Mouse (Mus musculus) midbrain, embryonic 12.5 days (tissue): ENCODE data around the gene Ndel1. TPM values are rescaled to one million over a fixed set of nuclear protein-coding genes. Genes with fewer than 3 reads are reported as not detected.

ENCODE experiments used
- ATAC-seq: fragments of 200-750 bp; cut with Nextera tagmentation; 2 replicates; pipeline ENCODE4 v1.8.0; 2017; ENCODE audit warnings: low read depth, moderate TSS enrichment, moderate library complexity; ENCODE audit not compliant: low FRiP score
- H3K27ac ChIP-seq: fragments of 300-500 bp; sonication (generic); replicated peaks from 2 replicates; pipeline ENCODE4 v1.5.1; 2016; ENCODE audit warnings: mild to moderate bottlenecking
- H3K27me3 ChIP-seq: fragments of 300-500 bp; sonication (generic); 2 replicates; pipeline ENCODE4 v1.6.1; 2016; ENCODE audit warnings: mild to moderate bottlenecking
- H3K36me3 ChIP-seq: fragments of 300-500 bp; sonication (generic); 2 replicates; pipeline ENCODE4 v1.6.1; 2016
- H3K4me1 ChIP-seq: fragments of 300-500 bp; sonication (generic); 2 replicates; pipeline ENCODE4 v1.6.1; 2016
- H3K4me2 ChIP-seq: fragments of 300-500 bp; sonication (generic); replicated peaks from 2 replicates; pipeline ENCODE4 v1.6.1; 2016; ENCODE audit warnings: mild to moderate bottlenecking, moderate library complexity
- H3K4me3 ChIP-seq: fragments of 300-500 bp; sonication (generic); 2 replicates; pipeline ENCODE4 v1.5.1; 2016; ENCODE audit warnings: mild to moderate bottlenecking
- H3K9ac ChIP-seq: fragments of 300-500 bp; sonication (generic); replicated peaks from 2 replicates; pipeline ENCODE4 v1.6.1; 2016; ENCODE audit warnings: mild to moderate bottlenecking, moderate library complexity
- H3K9me3 ChIP-seq: fragments of 300-500 bp; sonication (generic); 2 replicates; pipeline ENCODE4 v1.6.1; 2016; ENCODE audit warnings: mild to moderate bottlenecking
- WGBS: fragments of 180-500 bp; shearing (Covaris S2); methylation state at CpG from one replicate; pipeline ENCODE4 v1.1.7; 2016; 5-methylcytosine and 5-hydroxymethylcytosine counted together
- polyA plus RNA-seq: library from polyadenylated mRNA; unstranded; fragments of >200 nt; fragmentation: Nextera tagmentation; extraction: Ambion mirVana; gene quantifications from 2 replicates; pipeline ENCODE4 v1.2.1, GENCODE M21; 2016

The Ndel1 gene
- polyA plus RNA-seq, 1 experiment from 2014 or later: 65.3 TPM

DNA sequence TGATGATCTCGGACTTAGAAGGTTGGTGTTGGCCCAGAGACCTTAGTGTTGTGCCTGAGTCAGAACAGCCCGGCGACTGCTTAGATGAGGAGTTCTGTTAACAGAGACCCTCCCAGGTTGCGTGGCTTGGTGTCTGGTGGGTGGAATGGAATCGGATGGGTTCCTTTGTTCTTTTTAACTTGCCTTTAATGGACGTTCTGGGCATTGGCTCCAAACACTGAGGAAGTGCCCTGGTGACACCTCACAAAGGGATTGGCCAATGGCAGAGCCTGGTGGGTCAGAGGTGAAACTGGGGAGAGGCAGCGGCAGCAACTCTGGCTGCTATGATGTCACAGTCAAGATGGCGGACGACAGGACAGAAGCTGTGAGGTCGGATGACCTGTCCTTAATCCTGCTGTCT, 80.9 kb downstream of the Ndel1 start:
- no peaks in the 10 kb centered on the region for H3K9me3 ChIP-seq
- 90% methylated on average over 10 of the region's 10 CpGs for WGBS

DNA sequence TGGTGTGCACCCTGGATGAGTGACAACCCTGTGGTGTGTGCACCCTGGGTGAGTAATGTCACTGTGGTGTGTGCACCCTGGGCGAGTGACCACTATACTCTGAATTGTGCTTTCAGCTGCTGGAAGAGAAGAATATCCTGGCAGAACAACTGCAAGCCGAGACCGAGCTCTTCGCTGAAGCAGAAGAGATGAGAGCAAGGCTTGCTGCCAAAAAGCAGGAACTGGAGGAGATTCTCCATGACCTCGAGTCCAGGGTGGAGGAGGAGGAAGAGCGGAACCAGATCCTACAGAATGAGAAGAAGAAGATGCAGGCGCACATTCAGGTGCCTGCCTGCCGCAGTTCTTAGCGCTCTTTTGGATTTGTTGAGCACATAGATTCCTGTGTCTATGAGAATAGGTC, 84.4 kb downstream of the Ndel1 start:
- Histone ChIP-seq H3K9ac (no peak overlapping the region), H3K27ac (no peak overlapping the region), H3K36me3 (peaks cover 99% of the 10 kb centered on the region), H3K9me3 (no peaks in the 10 kb centered on the region), H3K4me3 (no peak overlapping the region), H3K4me1 (no peaks in the 10 kb centered on the region), H3K27me3 (no peaks in the 10 kb centered on the region), H3K4me2 (no peak overlapping the region)
- no peak for ATAC-seq
- 93% methylated on average over 9 of the region's 9 CpGs for WGBS

More for the DNA sequence above, 80.9 kb downstream of the Ndel1 start:
- no peaks in the 10 kb centered on the region for H3K4me1 ChIP-seq
- H3K36me3 ChIP-seq: peaks cover 100% of the 10 kb centered on the region
- no peak overlapping the region for H3K27ac ChIP-seq
- H3K9ac ChIP-seq: no peak overlapping the region
- H3K27me3 ChIP-seq: no peaks in the 10 kb centered on the region
- no peak for ATAC-seq
- H3K4me3 ChIP-seq: no peak overlapping the region
- no peak overlapping the region for H3K4me2 ChIP-seq

DNA sequence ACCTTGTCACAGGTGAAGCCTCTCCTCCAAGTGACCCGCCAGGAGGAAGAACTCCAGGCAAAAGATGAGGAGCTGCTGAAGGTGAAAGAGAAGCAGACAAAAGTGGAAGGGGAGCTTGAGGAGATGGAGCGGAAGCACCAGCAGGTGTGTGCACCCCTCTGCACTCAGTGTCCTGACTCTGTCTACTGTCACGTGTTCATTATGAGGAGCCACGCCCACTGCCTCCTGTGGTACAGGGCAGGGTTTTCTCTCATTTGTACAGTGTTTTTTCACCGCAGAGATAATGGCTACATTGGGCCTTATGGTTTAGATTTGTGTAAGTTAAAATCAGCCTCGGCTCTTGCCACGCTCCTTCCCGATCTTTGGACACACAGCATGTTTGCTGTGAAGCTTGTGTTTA, 85.8 kb downstream of the Ndel1 start:
- H3K27me3 ChIP-seq: no peaks in the 10 kb centered on the region
- peaks cover 99% of the 10 kb centered on the region for H3K36me3 ChIP-seq
- 85% methylated on average over 8 of the region's 8 CpGs for WGBS
- no peak overlapping the region for H3K27ac ChIP-seq
- H3K4me3 ChIP-seq: no peak overlapping the region
- H3K4me1 ChIP-seq: no peaks in the 10 kb centered on the region
- H3K4me2 ChIP-seq: no peak overlapping the region
- ATAC-seq: no peak
- H3K9me3 ChIP-seq: no peaks in the 10 kb centered on the region
- H3K9ac ChIP-seq: no peak overlapping the region

- Histone ChIP-seq H3K9me3 (no peaks in the 10 kb centered on the region), H3K4me2 (no peak overlapping the region), H3K4me3 (no peak overlapping the region), H3K27me3 (no peaks in the 10 kb centered on the region), H3K9ac (no peak overlapping the region), H3K27ac (no peak overlapping the region), H3K4me1 (peaks cover 9% of the 10 kb centered on the region; the same call in 1 of the 2 replicates), H3K36me3 (peaks cover 79% of the 10 kb centered on the region)
- whole genome bisulfite sequencing: 92% methylated on average over 9 of the region's 9 CpGs
- ATAC-seq: no peak
These were observed 89.3 kb downstream of the Ndel1 start for GRCm38 (mm10) chr11:68782336-68782735.

DNA sequence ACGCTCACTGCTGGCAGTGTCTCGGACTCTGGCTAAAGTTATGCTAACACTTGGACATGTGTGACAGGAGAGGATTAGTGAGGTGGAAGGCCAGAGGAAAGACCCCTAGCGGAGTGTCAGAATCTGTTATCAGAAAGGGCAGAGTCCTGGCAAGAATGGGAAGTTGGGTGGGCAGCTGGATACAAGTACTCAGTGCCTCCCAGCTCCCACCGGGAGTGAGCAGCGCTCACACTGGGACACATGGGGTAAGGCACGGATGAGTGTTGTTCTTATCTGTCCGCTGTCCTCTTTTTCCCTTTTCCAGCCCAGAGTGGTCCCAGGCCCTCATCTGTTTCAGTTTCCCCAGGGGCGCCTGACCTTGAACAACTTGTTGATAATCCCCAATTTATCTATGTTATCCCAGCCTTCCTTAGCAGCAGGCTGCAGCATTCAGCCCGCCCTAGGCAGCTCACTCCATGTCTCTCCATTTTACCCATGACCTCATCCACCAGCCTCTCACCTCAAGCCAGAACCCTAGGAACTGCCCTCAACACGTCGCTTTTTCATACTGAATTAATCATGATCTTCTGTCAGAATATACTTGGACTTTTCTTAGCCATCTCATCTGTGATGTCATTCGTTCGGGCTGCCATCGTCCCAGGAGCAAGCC, 91.1 kb downstream of the Ndel1 start:
- Histone ChIP-seq H3K4me3 (no peak overlapping the region), H3K4me2 (no peak overlapping the region), H3K9ac (no peak overlapping the region), H3K9me3 (no peaks in the 10 kb centered on the region), H3K27me3 (no peaks in the 10 kb centered on the region), H3K27ac (no peak overlapping the region), H3K4me1 (peaks cover 9% of the 10 kb centered on the region; the same call in 1 of the 2 replicates), H3K36me3 (peaks cover 74% of the 10 kb centered on the region)
- no peak for ATAC-seq
- WGBS: 83% methylated on average over 14 of the region's 14 CpGs

- Histone ChIP-seq H3K27ac (no peak overlapping the region), H3K4me1 (peaks cover 9% of the 10 kb centered on the region; the same call in 1 of the 2 replicates), H3K36me3 (peaks cover 73% of the 10 kb centered on the region), H3K9me3 (no peaks in the 10 kb centered on the region), H3K27me3 (no peaks in the 10 kb centered on the region), H3K4me3 (no peak overlapping the region), H3K4me2 (no peak overlapping the region), H3K9ac (no peak overlapping the region)
- no peak for ATAC-seq
- 89% methylated on average over 10 of the region's 10 CpGs for WGBS
These were observed 91.8 kb downstream of the Ndel1 start for GRCm38 (mm10) chr11:68779735-68780465.

GRCm38 (mm10) chr11:68778855-68779254, 92.8 kb downstream of the Ndel1 start:
- no peak for ATAC-seq
- Histone ChIP-seq H3K27me3 (no peaks in the 10 kb centered on the region), H3K36me3 (peaks cover 73% of the 10 kb centered on the region), H3K9ac (no peak overlapping the region), H3K27ac (no peak overlapping the region), H3K4me2 (no peak overlapping the region), H3K4me1 (peaks cover 9% of the 10 kb centered on the region; the same call in 1 of the 2 replicates), H3K4me3 (no peak overlapping the region), H3K9me3 (no peaks in the 10 kb centered on the region)

DNA sequence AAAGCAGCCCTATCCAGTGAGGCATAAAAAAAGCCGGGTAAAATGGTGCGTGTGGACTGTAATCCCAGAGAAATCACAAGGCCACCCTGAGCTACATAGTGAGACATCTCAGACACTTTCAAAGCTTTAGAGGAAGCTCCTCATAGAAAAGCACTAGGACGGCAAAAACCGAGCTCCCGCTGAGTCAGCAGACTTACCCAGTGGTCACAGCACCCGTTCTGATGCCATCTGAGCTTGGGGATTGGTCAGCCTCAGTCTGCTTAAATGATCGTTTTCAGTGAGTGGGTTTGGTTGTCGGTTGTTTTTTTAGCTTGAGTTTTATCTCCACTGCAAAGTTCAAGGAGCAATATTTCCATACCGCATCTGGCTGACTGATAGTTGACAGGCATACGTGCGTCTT, 93.7 kb downstream of the Ndel1 start:
- peaks cover 9% of the 10 kb centered on the region; the same call in 1 of the 2 replicates for H3K4me1 ChIP-seq
- H3K36me3 ChIP-seq: peaks cover 74% of the 10 kb centered on the region
- WGBS: 88% methylated on average over 11 of the region's 11 CpGs
- no peak overlapping the region for H3K4me3 ChIP-seq
- H3K9me3 ChIP-seq: no peaks in the 10 kb centered on the region
- no peak overlapping the region for H3K9ac ChIP-seq
- no peak for ATAC-seq
- no peak overlapping the region for H3K27ac ChIP-seq
- no peaks in the 10 kb centered on the region for H3K27me3 ChIP-seq
- no peak overlapping the region for H3K4me2 ChIP-seq

DNA sequence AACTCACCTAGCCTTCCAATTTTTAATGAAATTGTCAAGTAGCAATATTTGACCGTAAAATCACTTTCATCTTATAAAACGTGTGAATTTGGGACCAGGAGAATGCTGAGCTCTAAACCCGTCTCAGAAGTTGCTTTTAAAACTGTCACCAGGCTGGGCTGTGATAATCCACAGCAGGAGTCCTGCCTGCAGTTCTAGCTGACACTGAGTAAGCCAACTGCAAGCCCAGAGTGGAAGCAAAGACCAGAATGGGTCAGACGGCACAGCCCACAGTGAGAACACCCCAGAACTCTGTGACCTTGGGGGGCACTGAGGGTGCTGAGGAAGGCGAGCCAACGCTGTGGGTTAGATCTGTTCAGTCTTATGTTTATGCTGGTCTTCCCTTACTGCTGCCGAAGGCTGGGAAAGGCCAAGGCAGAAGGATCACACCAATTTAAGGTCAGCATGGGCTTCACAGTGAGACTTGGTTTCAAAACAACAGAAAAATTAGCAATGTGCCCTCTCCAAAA, 95.5 kb downstream of the Ndel1 start:
- no peak for ATAC-seq
- no peaks in the 10 kb centered on the region for H3K27me3 ChIP-seq
- 83% methylated on average over 7 of the region's 7 CpGs for WGBS
- H3K27ac ChIP-seq: no peak overlapping the region
- peaks cover 9% of the 10 kb centered on the region; the same call in 1 of the 2 replicates for H3K4me1 ChIP-seq
- no peak overlapping the region for H3K4me2 ChIP-seq
- H3K4me3 ChIP-seq: no peak overlapping the region
- peaks cover 74% of the 10 kb centered on the region for H3K36me3 ChIP-seq
- no peak overlapping the region for H3K9ac ChIP-seq
- no peaks in the 10 kb centered on the region for H3K9me3 ChIP-seq

Other genes starting within 250 kb of the Ndel1 start
- 164 and 167 TPM in 2 replicates for gene Myh10, start 180.3 kb downstream of the Ndel1 start, polyA plus RNA-seq
- 0.10 TPM in 1 of 2 replicates, not detected in the other for gene Rnf222, start 16.7 kb upstream of the Ndel1 start, polyA plus RNA-seq
- gene Rpl26, start 29.7 kb upstream of the Ndel1 start, polyA plus RNA-seq: 743 and 773 TPM in 2 replicates
- gene Odf4, start 55.2 kb upstream of the Ndel1 start, polyA plus RNA-seq: 0.20 TPM in 1 of 2 replicates, not detected in the other
- 5.9 and 6.7 TPM in 2 replicates for gene Arhgef15, start 85.6 kb upstream of the Ndel1 start, polyA plus RNA-seq
- gene Slc25a35, start 96.3 kb upstream of the Ndel1 start, polyA plus RNA-seq: 1.7 and 1.9 TPM in 2 replicates
- gene Rangrf, start 103.3 kb upstream of the Ndel1 start, polyA plus RNA-seq: 39.2 and 42.1 TPM in 2 replicates
- gene Pfas, start 136.6 kb upstream of the Ndel1 start, polyA plus RNA-seq: 34.7 and 38.7 TPM in 2 replicates
- gene Ctc1, start 144.1 kb upstream of the Ndel1 start, polyA plus RNA-seq: 72.4 and 77.1 TPM in 2 replicates
- gene Aurkb, start 173.8 kb upstream of the Ndel1 start, polyA plus RNA-seq: 139 and 142 TPM in 2 replicates
- 13.3 and 16.3 TPM in 2 replicates for gene Borcs6, start 187.9 kb upstream of the Ndel1 start, polyA plus RNA-seq
- gene Tmem107, start 198.9 kb upstream of the Ndel1 start, polyA plus RNA-seq: 45.1 and 48.3 TPM in 2 replicates
- 123 and 131 TPM in 2 replicates for gene Vamp2, start 216.6 kb upstream of the Ndel1 start, polyA plus RNA-seq
- gene Per1, start 223.4 kb upstream of the Ndel1 start, polyA plus RNA-seq: 9.8 and 10.9 TPM in 2 replicates
- 0.21 and 0.38 TPM in 2 replicates for gene Hes7, start 248.5 kb upstream of the Ndel1 start, polyA plus RNA-seq